Mouse (Mus musculus) c-Kit-negative CD71-positive TER-119-positive erythroid progenitor cells, embryonic 14.5 days (primary cell): Measurements from ENCODE around the gene Cyp3a25.
"Not testable (repeated sequence)": the region's sequence is repeated elsewhere in the genome, so short reads cannot be mapped to it uniquely, and the experiment has no call there.

Experiments used
- DNase-seq: peaks from one replicate; pipeline ENCODE4 v3.0.0-alpha.2; 2013; ENCODE audit warnings: low read depth, low spot score

Gene Cyp3a25

GRCm38 (mm10) chr5:146009509-146009908 lies at the start of gene Cyp3a25:
Gene Cyp3a25, minus strand, starts transcription at chr5:146009618.
- not testable (repeated sequence) for DNase-seq

GRCm38 (mm10) chr5:146021136-146021535 lies 11.7 kb upstream of the Cyp3a25 start:
- DNase-seq: no peak

- DNase-seq: no peak
Observed at GRCm38 (mm10) chr5:146018275-146018674, 8.9 kb upstream of the Cyp3a25 start.

- no peak for DNase-seq
Observed at GRCm38 (mm10) chr5:146011251-146011650, 1.8 kb upstream of the Cyp3a25 start.

- DNase-seq: no peak
Observed at GRCm38 (mm10) chr5:145967080-145967479, 42.3 kb downstream of the Cyp3a25 start.
